Mouse (Mus musculus) left cerebral cortex, adult 9 months (tissue): Measurements from ENCODE around the gene Sycp2.
A peak's percentile ranks its signal among the peaks of the same experiment; 100 is the strongest.

Experiments
- DNase-seq, 2 experiments: peaks; one replicate each; pipeline ENCODE4 v3.0.0; 2022; ENCODE audit warnings: low spot score in 2 of 2

Sycp2 gene

DNA sequence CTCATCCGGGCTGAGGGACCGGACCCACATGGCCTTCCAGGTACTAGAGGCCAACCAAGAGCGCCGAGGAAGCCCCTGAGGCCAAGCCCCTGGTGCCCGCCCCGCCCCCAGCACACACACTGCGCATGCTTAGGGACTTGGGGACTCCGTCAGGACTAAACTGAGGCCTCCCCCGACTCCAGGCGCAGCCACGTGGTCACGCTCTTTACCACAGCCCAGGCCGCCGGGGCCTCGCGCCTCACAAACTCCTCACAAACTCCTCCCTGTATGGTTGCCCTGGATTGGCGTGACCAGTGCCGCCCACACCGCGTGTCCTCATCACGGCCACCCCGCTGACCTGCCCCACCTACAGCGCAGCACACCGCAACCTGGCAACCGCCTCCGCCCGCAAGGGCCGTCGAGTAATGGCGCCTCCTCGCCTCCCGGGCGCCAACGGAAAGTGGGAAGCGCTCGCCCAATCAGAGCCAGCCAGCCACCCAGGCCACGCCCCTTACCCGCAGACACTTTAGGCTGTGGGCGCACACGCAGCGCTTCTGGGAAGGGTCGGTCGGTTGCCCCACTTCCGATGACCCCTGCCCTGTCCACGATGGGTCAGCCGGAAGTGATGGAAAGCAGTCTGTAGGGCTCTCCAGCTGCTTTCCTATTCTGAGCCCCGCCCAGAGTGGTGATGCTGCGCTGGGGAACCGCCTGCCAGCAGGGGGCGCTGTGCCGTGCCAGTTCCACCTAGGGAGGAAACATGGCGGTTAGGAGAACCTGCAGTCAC is at the start of gene Sycp2:
TSS of gene Sycp2 (minus strand) at position 633 of the 763 bp plus-strand sequence.
- DNase-seq = no peak

DNA sequence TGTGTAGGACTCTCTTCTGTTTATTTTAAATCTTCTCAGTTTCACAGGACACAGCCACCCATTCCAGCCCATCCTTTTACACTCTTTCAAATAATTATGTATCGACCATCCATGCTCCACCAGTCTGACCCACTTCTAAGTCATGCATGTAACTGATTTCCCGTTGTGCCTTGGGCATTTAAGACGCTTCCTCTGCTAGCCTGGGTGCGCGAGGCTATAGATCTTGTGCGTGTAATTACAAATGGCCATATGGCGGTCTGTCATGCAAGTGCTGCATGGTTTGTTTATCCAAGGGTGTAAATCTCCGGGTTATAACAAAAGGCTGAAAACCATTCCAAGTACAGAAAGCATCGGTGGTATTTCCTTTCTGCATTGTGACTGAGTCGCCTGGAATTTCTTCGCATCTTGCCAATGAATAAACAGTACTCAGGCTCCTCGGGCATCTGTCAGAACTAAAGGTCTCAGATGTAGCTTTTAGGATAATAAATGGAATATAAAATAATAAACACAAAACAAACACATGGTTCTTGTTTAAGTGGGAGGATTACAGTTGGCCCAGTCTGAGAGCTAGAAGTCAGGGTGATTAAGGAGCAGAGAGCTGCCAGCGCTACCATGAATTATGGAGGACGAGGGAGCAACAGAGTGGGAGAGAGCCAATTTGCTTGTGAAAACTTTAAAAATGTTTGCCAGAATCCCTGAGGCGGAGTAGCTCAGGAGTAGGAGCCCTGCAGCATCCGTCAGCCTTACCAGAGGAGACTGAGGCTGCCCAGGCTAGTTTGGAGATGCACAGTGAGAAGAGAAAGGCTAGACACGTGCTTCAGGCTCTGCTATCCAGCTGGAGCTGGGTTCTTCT is 47.4 kb upstream of the Sycp2 start:
- no peak for DNase-seq

DNA sequence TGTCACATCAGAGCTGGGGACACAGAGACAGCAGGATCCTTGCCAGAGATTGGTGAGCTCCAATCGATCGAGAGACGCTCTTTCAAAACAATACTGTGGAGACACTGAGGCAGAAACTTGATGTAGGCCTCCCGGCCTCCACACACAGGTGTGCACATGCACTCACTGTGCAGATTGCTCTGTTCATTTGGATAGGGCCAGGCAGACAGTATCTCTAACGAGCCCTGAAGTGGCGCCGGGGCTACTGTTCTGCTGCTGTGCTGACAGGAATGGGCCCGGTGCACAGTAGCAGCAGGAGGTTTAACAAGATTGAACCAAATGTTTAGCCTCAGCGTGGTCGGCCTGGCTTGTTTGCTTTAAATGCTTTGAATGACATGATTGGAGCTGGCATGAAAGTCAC is 43.5 kb upstream of the Sycp2 start:
- no peak for DNase-seq

DNA sequence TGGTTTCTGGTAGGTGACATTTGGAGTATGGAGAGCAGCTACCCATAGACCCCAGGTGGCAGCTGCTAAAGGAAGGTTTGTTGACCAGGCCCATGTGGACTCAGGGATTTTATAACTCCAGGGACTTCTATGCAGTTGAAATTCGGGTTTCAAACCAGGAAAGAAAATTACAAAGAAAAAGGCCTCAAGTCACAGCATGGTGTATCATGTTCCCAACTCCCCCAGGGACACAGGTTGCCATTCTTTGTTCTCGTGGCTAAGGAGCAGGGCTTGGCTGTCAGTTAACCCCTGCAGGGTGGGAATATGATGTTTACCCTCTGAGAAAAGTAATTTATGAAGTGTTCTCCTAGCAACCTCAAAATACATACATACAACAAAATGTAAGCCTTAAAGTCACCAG is 42.8 kb upstream of the Sycp2 start:
- DNase-seq = no peak

DNA sequence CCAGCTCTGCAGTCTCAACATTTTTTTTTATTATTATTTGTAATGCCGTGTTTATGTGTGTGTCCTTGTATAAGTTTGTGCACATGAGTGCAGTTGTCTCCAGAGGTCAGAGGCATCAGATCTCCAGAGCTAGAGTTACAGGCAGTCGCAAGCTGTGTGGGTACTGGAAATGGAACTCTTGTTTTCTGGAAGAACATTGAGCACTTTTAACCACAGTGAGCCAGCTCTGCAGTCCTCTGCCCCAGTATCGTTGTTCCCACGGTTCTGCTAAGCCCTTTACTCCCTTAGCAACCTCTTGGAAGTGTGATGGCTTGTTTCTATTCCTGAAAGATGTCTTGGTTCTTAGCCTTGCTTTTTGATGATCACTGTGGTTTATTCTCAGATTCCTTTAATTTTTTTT is 41.9 kb upstream of the Sycp2 start:
- DNase-seq = no peak

- DNase-seq = peak in 1 of 2 experiments; percentile 27
Measured at GRCm38 (mm10) chr2:178437311-178437710, 29.8 kb upstream of the Sycp2 start.

DNA sequence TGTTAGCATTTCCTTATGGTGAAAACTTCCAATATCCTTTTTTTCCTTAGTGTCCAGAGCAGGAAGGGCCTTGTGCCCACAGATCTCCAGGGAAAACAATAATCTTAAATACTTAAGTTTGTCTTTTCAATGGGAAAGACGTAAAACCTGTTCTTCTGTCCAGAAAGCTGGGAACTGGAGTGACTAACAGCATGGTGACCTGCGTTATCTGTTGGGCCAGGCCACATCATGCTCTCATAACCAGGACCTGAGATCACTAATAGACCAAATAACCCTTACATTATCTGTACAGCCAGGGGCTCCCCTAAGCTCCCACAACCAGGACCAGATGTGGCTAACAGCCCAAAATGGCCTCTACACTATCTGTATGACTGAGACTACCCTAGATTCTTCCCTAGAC is 26.4 kb upstream of the Sycp2 start:
- DNase-seq = no peak

GRCm38 (mm10) chr2:178433495-178433894 is 26.0 kb upstream of the Sycp2 start:
- no peak for DNase-seq

DNA sequence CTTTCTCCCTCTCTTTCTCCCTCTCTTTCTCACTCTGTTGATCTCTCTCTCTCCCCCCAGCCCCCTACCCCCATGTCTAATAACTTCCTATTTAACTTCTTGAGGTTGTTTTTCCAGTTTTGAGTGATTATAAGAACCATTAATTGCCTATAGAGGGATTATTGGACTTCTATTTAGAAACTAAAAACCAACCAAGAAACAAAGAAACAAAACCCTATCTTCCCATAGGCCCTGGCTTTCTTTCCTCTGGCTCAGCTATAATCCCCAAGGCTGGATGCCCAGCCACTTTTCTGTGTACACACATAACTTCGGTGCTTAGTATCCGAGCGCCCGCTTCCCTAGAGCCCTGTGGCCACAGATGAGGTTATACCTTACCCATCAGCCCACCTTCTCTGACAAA is 22.7 kb upstream of the Sycp2 start, which contains the start of gene Cdh26:
TSS of gene Cdh26 (plus strand) at position 301 of the 400 bp plus-strand sequence.
- DNase-seq = no peak

GRCm38 (mm10) chr2:178429426-178429825 is 21.9 kb upstream of the Sycp2 start:
- no peak for DNase-seq

- DNase-seq = no peak
Measured at GRCm38 (mm10) chr2:178428676-178429075, 21.2 kb upstream of the Sycp2 start.

DNA sequence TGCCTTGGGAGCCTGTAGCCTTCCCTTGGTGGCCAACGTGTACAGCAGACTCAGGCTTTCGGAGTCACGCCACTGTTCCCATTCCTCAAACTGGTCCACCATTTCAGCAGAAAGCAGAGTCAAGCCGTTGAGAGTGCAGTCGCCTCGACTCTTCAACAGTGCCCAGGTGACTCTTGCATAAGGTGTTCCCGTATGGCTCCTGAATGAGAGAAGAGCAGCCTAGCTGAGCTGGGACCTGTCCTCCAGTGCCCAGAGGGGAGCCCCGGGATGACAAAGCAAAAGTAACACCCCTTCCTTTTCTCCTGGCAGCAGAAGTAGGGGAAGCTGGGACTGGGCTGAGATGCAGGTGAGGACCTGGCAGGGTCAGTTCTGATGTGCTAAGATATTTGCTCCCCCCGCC is 20.7 kb upstream of the Sycp2 start:
- DNase-seq = no peak

DNA sequence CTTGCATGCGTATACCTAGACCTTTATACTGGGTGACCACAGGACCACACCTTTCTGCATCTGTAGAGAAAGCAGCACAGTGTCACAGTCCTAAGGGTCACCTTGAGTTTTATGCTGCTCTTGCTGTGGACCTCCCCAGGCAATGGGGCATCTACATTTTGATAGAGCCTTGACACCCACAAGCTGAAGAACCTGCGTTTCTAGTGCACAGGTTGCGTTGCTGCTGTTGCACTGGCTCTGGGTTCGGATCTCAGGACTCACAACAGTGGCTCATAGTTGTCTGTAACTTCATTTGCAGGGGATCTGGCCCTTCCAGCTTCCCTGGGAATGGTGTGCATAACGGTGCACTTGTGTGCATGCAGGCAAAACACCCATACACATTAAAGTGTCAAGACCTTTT is 19.7 kb upstream of the Sycp2 start:
- DNase-seq = no peak

DNA sequence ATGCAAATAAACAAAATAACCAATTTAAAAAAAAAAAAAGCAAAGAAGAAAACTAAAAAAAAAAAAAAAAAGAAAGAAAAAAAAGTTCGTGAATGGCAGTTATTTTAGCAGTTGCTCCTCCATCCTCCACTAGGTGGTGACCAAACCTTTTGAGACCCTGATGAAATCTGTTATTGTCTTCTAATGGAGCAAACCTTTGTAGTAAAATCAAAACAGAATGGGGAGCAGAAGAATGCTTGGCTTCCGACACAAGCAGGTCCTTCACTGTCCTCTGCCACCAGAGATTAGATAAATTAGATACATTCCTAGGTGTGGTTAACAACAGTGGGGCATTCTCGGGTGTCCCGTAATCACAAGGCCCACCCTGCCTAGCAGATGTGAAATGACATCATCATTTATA is 18.7 kb upstream of the Sycp2 start:
- peak in 1 of 2 experiments; percentile 20 for DNase-seq

GRCm38 (mm10) chr2:178423223-178423622 is 15.7 kb upstream of the Sycp2 start:
- peak in 1 of 2 experiments; percentile 1 for DNase-seq

DNA sequence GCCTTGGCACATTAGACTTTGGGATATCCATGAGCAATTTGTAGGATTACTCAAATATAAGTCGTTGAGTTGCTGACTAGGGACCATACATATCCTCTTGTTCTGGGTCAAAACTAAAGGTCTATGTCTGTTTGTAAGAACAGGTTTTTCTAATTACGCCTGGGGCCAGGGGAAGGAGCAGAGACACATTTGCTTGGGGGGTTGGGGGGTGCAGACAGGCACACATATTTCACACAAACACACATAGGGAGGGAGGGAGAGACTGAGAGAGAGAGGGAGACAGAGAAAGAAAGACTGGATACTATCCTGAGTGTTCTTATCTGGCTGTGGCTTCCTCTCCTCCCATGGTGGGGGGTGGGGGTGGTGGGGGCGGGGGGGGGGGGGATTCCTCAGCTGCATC is 14.7 kb upstream of the Sycp2 start:
- DNase-seq = no peak

DNA sequence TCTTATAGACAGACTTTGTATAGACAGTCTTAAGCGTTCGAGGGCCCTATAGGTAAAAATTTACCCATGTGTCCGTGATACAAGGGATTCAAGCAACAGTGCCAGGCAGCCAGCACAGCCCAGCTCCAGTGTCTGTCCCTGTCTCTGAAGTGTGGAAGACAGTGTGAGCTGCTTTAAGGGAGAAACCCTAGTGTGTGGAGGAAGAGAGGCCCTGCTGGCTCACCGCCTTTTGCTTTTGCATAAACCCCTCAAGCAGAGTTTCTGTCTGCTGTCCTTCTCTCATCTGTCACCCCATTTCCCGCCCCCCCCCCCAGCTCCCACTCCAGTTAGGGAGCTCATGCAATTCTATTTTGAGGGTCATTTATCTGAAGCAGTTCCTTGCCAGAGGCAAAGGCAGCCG is 14.1 kb upstream of the Sycp2 start:
- peak in 1 of 2 experiments; percentile 5 for DNase-seq

DNA sequence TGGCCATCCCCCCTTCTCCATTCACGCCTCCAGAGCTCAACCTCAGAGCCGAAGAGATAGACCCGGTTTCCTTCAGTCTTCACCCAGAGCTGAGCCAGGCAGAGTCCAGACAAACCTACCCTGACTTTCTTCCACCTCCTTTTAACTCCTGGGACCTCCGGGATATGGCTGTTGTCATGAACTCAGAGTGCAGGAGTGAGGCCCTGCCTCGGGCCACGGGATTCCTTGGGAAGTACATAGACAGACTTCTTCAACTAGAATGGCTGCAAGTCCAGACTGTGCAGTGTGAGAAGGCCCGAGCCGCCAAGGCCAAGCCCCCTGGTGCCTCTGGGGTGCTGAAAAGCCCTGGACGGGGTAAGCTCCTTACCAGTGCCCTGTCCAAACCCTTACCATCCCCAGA is 13.1 kb upstream of the Sycp2 start:
- DNase-seq = no peak

DNA sequence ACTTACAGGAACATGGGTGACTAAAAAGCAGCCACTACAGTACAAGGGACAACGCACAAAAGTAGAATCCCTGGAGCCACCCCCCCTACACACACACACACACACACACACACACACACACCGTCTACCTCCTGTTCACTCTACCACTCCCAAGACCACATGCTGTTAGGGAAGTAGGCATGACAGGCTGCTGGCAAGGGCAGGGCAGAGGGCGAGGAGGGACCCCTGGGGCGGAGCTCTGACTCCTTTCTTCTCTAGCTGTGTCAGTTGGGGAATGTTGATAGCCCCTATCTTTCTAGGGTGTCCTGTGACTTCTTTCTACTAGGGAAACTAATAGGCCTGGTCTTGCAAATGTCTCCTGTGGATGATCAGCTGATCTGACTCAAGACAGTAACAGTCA is 9.5 kb upstream of the Sycp2 start:
- no peak for DNase-seq

GRCm38 (mm10) chr2:178416427-178416826 is 8.9 kb upstream of the Sycp2 start:
- no peak for DNase-seq

GRCm38 (mm10) chr2:178415150-178415448 is 7.6 kb upstream of the Sycp2 start:
- no peak for DNase-seq

DNA sequence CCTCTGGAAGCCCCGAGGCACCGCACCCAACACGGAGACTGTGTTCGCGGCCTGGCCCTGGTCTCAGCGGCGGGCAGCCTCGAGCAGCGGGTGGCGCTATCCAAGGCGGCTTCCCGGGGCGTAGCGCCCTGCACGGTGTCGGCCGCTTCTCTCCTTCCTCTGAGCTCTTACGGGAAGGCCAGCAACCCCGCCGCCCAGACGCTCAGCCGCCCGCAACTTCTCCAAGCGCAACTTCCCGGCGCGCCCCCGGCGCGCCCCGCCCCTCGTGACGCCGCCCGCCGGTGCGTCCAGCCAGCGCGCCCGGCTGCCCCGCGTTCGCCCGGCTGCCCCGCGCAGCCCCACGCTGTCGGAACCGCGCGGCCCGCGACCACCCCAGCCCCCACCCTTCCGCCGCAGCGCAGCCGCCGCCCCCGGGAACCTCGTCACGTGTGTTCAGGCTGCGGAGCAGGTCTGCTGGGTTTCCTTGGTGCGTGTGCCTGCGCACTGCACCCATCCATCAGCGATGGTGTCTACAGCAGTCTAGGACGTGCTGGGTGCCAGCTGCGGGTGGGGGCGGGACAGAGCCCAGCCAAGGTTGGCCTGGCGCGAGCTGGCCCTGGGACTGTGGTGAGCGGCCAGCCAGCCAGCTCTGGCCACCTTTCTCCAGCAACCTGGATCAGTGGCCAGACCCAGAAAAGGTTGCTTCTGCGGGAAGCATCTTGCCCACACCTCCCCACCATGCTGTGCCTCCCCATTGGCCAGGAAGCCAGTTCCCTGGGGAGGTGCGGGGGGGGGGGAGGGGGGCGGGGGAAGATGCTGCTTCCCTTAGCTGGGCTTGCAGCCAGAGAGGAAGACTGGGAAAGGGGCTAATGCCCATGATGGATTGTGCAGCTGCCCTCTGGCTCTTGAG is 7.0 kb upstream of the Sycp2 start, which contains the start of the genes Ppp1r3d and Fam217b:
TSS of gene Ppp1r3d (minus strand) at position 212 of the 889 bp plus-strand sequence.
TSS of gene Fam217b (plus strand) at position 264 of the 889 bp plus-strand sequence.
- peak in 1 of 2 experiments; percentile 64 for DNase-seq
